Mouse (Mus musculus): ENCODE data around the gene Gm10643.

DNA sequence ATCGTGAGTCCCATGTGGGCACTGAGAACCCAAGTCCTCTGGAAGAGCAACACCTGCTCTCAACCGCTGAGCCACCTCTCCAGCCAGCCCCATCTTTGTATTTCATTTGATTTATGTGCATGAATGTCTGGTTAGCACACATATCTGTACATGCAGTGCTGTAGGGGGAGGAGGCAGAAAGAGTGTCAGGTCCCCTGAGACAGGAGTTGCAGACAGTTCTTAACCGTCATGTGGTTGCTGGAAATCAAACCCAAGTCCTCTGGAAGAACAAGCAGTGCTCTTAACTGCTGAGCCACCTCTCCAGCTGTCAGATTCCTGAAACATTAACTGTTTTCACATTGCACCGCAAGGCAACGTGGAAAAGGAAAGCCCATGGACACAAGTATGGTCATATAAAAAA, 16.8 kb downstream of the Gm10643 start:
- TF ChIP-seq CTCF (IDR thresholded peaks at IDR 0.05; ENCODE audit: extremely low read depth, insufficient read length, insufficient replicate concordance, low read depth, low read length) (no peak), POLR2A (IDR thresholded peaks at IDR 0.05; ENCODE audit: low read depth, low read length) (no peak)
